Mouse (Mus musculus) layer of hippocampus, adult 9-11 months (tissue): ENCODE measurements around the gene Usp37.

ENCODE experiments used
- DNase-seq: peaks from one replicate; pipeline ENCODE4 v3.0.0; 2022

The Usp37 gene

GRCm38 (mm10) chr1:74452611-74453045 lies 91.5 kb downstream of the Usp37 start:
- no peak for DNase-seq

GRCm38 (mm10) chr1:74444538-74444937 lies 99.5 kb downstream of the Usp37 start:
- no peak for DNase-seq

GRCm38 (mm10) chr1:74439166-74439876 lies 104.8 kb downstream of the Usp37 start:
- DNase-seq = no peak

GRCm38 (mm10) chr1:74437702-74438427 lies 106.2 kb downstream of the Usp37 start:
- peak; percentile 71 for DNase-seq

GRCm38 (mm10) chr1:74435563-74435962 lies 108.5 kb downstream of the Usp37 start:
- no peak for DNase-seq

GRCm38 (mm10) chr1:74434596-74434995 lies 109.5 kb downstream of the Usp37 start:
- DNase-seq = no peak

GRCm38 (mm10) chr1:74433220-74433619 lies 110.9 kb downstream of the Usp37 start:
- no peak for DNase-seq

GRCm38 (mm10) chr1:74425845-74426244 lies 118.2 kb downstream of the Usp37 start:
- DNase-seq = no peak

- no peak for DNase-seq
Measured at GRCm38 (mm10) chr1:74423147-74423546, 120.9 kb downstream of the Usp37 start.

- DNase-seq = no peak
Measured at GRCm38 (mm10) chr1:74419440-74419794, 124.7 kb downstream of the Usp37 start.

GRCm38 (mm10) chr1:74418747-74419439 lies 125.2 kb downstream of the Usp37 start:
- no peak for DNase-seq

- DNase-seq = no peak
Measured at GRCm38 (mm10) chr1:74415143-74415542, 128.9 kb downstream of the Usp37 start.

GRCm38 (mm10) chr1:74412711-74413110 lies 131.4 kb downstream of the Usp37 start:
- DNase-seq = no peak

GRCm38 (mm10) chr1:74411753-74412325 lies 132.2 kb downstream of the Usp37 start:
- DNase-seq = no peak

- DNase-seq = no peak
Measured at GRCm38 (mm10) chr1:74408589-74409504, 135.2 kb downstream of the Usp37 start, which contains the start of gene Vil1. Gene Vil1 (plus strand): TSS chr1:74409376.

GRCm38 (mm10) chr1:74404206-74404605 lies 139.9 kb downstream of the Usp37 start:
- no peak for DNase-seq

GRCm38 (mm10) chr1:74401015-74401702 lies 142.9 kb downstream of the Usp37 start:
- no peak for DNase-seq

GRCm38 (mm10) chr1:74400531-74400930 lies 143.6 kb downstream of the Usp37 start:
- no peak for DNase-seq

GRCm38 (mm10) chr1:74397919-74398451 lies 146.1 kb downstream of the Usp37 start:
- DNase-seq = no peak

GRCm38 (mm10) chr1:74397268-74397918 lies 146.7 kb downstream of the Usp37 start:
- DNase-seq = peak; percentile 96
